Mouse (Mus musculus) olfactory bulb, adult 2 months (tissue): Measurements from ENCODE around the gene Lmx1a.

ENCODE experiments used
- CTCF ChIP-seq: fragments of 200-500 bp; IDR thresholded peaks from 2 replicates; pipeline ENCODE4 v1.5.1; 2012; ENCODE audit warnings: low read depth, mild to moderate bottlenecking, low read length, moderate library complexity; ENCODE audit not compliant: insufficient read depth
- POLR2A ChIP-seq: fragments of 200-500 bp; IDR thresholded peaks from 2 replicates; pipeline ENCODE4 v1.6.1; 2012; ENCODE audit warnings: mild to moderate bottlenecking, low read depth, low read length, moderate library complexity; ENCODE audit not compliant: insufficient read depth

DNA sequence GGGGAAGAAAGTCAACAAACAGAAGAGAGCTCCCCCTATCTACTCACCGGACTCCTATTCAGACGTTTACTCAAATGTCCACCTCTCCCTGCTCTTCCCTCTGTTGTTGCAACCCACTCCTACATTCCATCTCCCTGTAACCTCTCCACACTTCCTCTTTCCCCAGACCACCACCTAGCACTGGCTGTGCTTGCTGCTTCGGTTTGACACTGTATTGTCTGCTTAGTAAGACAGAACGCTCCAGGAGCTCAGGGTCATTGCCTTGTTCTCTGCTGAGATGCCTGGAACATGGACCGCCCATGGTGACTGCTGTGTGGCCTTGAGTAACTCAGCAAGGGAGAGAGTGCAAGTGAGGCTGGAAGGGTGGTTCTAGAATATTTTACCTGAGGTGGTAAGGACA lies 19.7 kb downstream of the Lmx1a start:
- TF ChIP-seq POLR2A = no peak
- no peak for TF ChIP-seq CTCF
